Mouse (Mus musculus) liver, embryonic 13.5 days (tissue): Measurements from ENCODE around the gene Myoz1. TPM values are rescaled to one million over a fixed set of nuclear protein-coding genes. Genes with fewer than 3 reads are reported as not detected.
A peak's percentile ranks its signal among the peaks of the same experiment; 100 is the strongest.
"Not testable (repeated sequence)": the region's sequence is repeated elsewhere in the genome, so short reads cannot be mapped to it uniquely, and the experiment has no call there.

Experiments used
- ATAC-seq: fragments of 200-750 bp; cut with Nextera tagmentation; 2 replicates; pipeline ENCODE4 v1.8.0; 2017; ENCODE audit warnings: low read depth, mild to moderate bottlenecking, moderate number of reproducible peaks, moderate library complexity
- DNase-seq: peaks from one replicate; pipeline ENCODE4 v3.0.0; 2022
- H3K27ac ChIP-seq: fragments of 300-500 bp; sonication (generic); 2 replicates; pipeline ENCODE4 v1.5.1; 2015; ENCODE audit warnings: moderate library complexity, mild to moderate bottlenecking, inconsistent platforms
- H3K27me3 ChIP-seq: fragments of 300-500 bp; sonication (generic); 2 replicates; pipeline ENCODE4 v1.6.1; 2015; ENCODE audit warnings: mild to moderate bottlenecking, inconsistent platforms
- H3K36me3 ChIP-seq: fragments of 300-500 bp; sonication (generic); 2 replicates; pipeline ENCODE4 v1.6.1; 2015; ENCODE audit warnings: mild to moderate bottlenecking, inconsistent platforms
- H3K4me1 ChIP-seq: fragments of 300-500 bp; sonication (generic); replicated peaks from 2 replicates; pipeline ENCODE4 v1.6.1; 2015; ENCODE audit warnings: inconsistent platforms
- H3K4me2 ChIP-seq: fragments of 300-500 bp; sonication (generic); 2 replicates; pipeline ENCODE4 v1.6.1; 2015; ENCODE audit warnings: inconsistent platforms, mild to moderate bottlenecking, moderate library complexity
- H3K4me3 ChIP-seq: fragments of 300-500 bp; sonication (generic); replicated peaks from 2 replicates; pipeline ENCODE4 v1.5.1; 2015; ENCODE audit warnings: mild to moderate bottlenecking, inconsistent platforms
- H3K9ac ChIP-seq: fragments of 300-500 bp; sonication (generic); 2 replicates; pipeline ENCODE4 v1.6.1; 2015; ENCODE audit warnings: mild to moderate bottlenecking, inconsistent platforms
- H3K9me3 ChIP-seq: fragments of 300-500 bp; sonication (generic); replicated peaks from 2 replicates; pipeline ENCODE4 v1.6.1; 2016; ENCODE audit warnings: inconsistent platforms
- WGBS: fragments of 180-500 bp; shearing (Covaris S2); methylation state at CpG from one replicate; pipeline ENCODE4 v1.1.7; 2015; ENCODE audit not compliant: insufficient replicate concordance; 5-methylcytosine and 5-hydroxymethylcytosine counted together
- polyA plus RNA-seq: library from polyadenylated mRNA; unstranded; fragments of >200 nt; fragmentation: Nextera tagmentation; extraction: Ambion mirVana; gene quantifications from 2 replicates; pipeline ENCODE4 v1.2.1, GENCODE M21; 2015

Gene Myoz1
- polyA plus RNA-seq, 1 experiment from 2014 or later: 0.29 TPM

- not testable (repeated sequence) for H3K4me3 ChIP-seq, DNase-seq
- WGBS: 77% methylated on average over 3 of the region's 3 CpGs
Measured at GRCm38 (mm10) chr14:20636968-20637367, 19.4 kb downstream of the Myoz1 start.

DNA sequence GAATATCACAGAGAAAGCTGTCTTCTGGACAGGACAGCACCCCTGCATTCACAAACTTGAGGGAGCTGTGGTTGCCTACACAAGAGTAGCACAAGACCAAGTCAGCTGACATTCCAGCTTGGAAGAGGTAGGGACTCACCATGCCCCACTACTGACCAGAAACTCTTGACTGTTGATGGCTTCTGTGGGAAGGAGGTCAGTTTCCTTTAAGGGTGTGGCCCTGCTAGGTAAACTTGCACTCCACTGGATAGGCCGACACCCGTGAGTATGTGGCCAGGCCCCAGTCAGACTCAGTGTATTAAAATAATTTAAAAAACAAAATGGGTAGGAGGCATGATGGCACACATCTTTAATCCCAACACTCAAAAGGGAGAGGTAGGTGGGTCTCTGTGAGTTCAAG is 20.8 kb downstream of the Myoz1 start:
- no peak for DNase-seq
- Histone ChIP-seq H3K4me3 (no peak overlapping the region), H3K9me3 (no peaks in the 10 kb centered on the region), H3K27ac (no peak overlapping the region), H3K9ac (no peak overlapping the region), H3K36me3 (no peaks in the 10 kb centered on the region), H3K27me3 (no peaks in the 10 kb centered on the region), H3K4me1 (peaks cover 21% of the 10 kb centered on the region), H3K4me2 (no peak overlapping the region)
- WGBS: 50% methylated on average over 2 of the region's 2 CpGs
- ATAC-seq: no peak

More at GRCm38 (mm10) chr14:20636968-20637367, 19.4 kb downstream of the Myoz1 start:
- ATAC-seq, H3K9ac ChIP-seq, H3K27me3 ChIP-seq, H3K9me3 ChIP-seq, H3K36me3 ChIP-seq, H3K4me2 ChIP-seq, H3K27ac ChIP-seq: not testable (repeated sequence)
- peaks cover 26% of the 10 kb centered on the region for H3K4me1 ChIP-seq

DNA sequence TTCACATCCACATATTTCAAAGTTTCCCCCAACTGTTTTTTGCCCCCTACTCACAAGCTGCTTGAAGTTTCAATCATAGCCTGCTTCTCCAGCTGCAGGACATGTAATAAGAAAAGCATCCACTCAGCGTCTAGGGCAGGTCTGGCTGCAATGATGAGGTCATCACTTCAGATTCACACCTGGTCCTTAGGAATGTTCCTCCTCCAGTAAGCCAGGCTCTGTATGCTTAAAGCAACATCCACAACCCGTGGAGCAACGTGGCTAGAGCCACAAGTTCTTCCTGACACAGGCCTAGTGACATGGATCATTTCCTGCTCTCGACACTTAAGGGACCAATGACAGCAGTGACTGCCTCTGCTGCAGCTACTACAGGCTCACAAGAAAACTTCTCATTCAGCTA is 25.1 kb downstream of the Myoz1 start:
- no peak overlapping the region for H3K4me3 ChIP-seq
- H3K9ac ChIP-seq: no peak overlapping the region
- no peak overlapping the region for H3K4me2 ChIP-seq
- no peaks in the 10 kb centered on the region for H3K36me3 ChIP-seq
- no peak overlapping the region for H3K27ac ChIP-seq
- WGBS: 35% methylated on average over 4 of the region's 4 CpGs
- DNase-seq (no peak), ATAC-seq (no peak)
- H3K9me3 ChIP-seq: no peaks in the 10 kb centered on the region
- peaks cover 8% of the 10 kb centered on the region for H3K4me1 ChIP-seq
- H3K27me3 ChIP-seq: no peaks in the 10 kb centered on the region

DNA sequence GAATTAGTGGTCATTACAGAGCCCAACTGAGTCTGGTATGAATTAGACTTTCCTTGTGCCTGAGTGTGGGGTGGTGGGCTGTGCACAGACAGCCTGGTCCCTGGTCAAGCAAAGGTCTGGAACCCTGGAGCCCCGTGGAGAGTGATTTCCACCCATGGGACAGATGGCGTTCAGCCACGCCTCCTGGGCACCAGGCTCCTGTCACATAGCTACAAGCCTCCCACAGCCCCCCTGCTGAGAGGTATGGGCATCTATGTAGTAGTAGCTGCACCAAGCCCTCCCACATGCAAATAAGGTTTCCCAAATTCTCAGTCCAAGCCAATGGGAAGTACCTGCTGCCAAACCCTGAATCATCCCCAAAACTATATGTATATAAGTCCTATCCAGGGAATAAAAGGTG is 29.4 kb downstream of the Myoz1 start:
- H3K9me3 ChIP-seq: no peaks in the 10 kb centered on the region
- H3K36me3 ChIP-seq: no peaks in the 10 kb centered on the region
- no peak overlapping the region for H3K9ac ChIP-seq
- peaks cover 9% of the 10 kb centered on the region for H3K4me1 ChIP-seq
- no peaks in the 10 kb centered on the region for H3K27me3 ChIP-seq
- H3K27ac ChIP-seq: no peak overlapping the region
- WGBS: 78% methylated on average over 3 of the region's 3 CpGs
- DNase-seq (no peak), ATAC-seq (no peak)
- no peak overlapping the region for H3K4me3 ChIP-seq
- no peak overlapping the region for H3K4me2 ChIP-seq

GRCm38 (mm10) chr14:20626447-20626846 is 29.9 kb downstream of the Myoz1 start:
- DNase-seq (no peak), ATAC-seq (no peak)
- no peaks in the 10 kb centered on the region for H3K27me3 ChIP-seq
- H3K4me2 ChIP-seq: no peak overlapping the region
- H3K27ac ChIP-seq: no peak overlapping the region
- H3K9ac ChIP-seq: no peak overlapping the region
- H3K4me3 ChIP-seq: no peak overlapping the region
- 71% methylated on average over 2 of the region's 2 CpGs for WGBS
- no peaks in the 10 kb centered on the region for H3K36me3 ChIP-seq
- H3K4me1 ChIP-seq: peaks cover 10% of the 10 kb centered on the region
- no peaks in the 10 kb centered on the region for H3K9me3 ChIP-seq

DNA sequence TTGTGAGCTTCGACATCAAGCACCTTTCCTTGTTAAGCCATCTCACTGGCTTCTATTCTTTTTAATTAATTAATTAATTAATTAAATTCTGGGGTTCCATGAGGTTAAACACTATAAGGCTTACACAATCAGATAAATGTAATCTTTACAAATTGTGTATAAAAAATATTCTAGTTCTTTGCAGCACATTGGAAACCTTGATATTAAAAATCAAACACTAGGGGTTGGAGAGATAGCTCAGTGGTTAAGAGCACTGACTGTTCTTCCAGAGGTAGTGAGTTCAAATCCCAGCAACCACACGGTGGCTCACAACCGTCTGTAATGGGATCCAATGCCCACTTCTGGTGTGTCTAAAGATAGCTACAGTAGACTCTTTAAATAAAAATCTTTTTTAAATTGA is 33.4 kb downstream of the Myoz1 start:
- Histone ChIP-seq H3K4me2 (no peak overlapping the region), H3K27me3 (no peaks in the 10 kb centered on the region), H3K4me3 (no peak overlapping the region), H3K9me3 (no peaks in the 10 kb centered on the region), H3K4me1 (peaks cover 19% of the 10 kb centered on the region), H3K36me3 (no peaks in the 10 kb centered on the region), H3K27ac (no peak overlapping the region), H3K9ac (no peak overlapping the region)
- WGBS: 73% methylated on average over 3 of the region's 3 CpGs
- no peak for DNase-seq
- ATAC-seq: no peak

GRCm38 (mm10) chr14:20622412-20622811 is 33.9 kb downstream of the Myoz1 start:
- Histone ChIP-seq H3K36me3 (no peaks in the 10 kb centered on the region), H3K9ac (no peak overlapping the region), H3K27ac (no peak overlapping the region), H3K27me3 (no peaks in the 10 kb centered on the region), H3K4me1 (peaks cover 19% of the 10 kb centered on the region), H3K4me3 (no peak overlapping the region), H3K4me2 (no peak overlapping the region), H3K9me3 (no peaks in the 10 kb centered on the region)
- DNase-seq (no peak), ATAC-seq (peak; percentile 62; the same call in 1 of the 2 replicates)
- 34% methylated on average over 2 of the region's 2 CpGs for WGBS

DNA sequence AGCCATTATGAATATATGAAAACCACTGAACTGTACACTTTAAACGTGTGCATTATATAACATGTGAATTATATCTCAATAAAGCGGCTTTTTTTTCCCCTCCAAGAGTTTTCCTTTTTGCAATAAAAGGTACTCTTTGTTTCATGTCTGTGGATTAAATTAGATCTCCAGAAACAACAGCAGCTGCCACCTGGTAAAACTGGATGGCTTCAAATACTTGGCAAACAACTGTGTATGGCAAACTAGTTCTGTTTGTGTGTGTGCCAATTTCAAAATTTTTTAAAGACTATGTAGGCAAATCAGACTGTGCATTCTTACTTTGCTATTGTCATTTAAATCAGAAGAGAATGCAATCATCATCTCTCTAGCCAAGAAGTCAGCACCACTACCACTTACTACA is 34.4 kb downstream of the Myoz1 start:
- Histone ChIP-seq H3K36me3 (no peaks in the 10 kb centered on the region), H3K9me3 (no peaks in the 10 kb centered on the region), H3K4me3 (no peak overlapping the region), H3K4me1 (peaks cover 21% of the 10 kb centered on the region), H3K27ac (no peak overlapping the region), H3K4me2 (no peak overlapping the region), H3K27me3 (no peaks in the 10 kb centered on the region), H3K9ac (no peak overlapping the region)
- ATAC-seq (no peak), DNase-seq (no peak)
- 73% methylated on average over 2 of the region's 2 CpGs for WGBS

- no peak overlapping the region for H3K4me2 ChIP-seq
- H3K9me3 ChIP-seq: no peaks in the 10 kb centered on the region
- peaks cover 46% of the 10 kb centered on the region for H3K4me1 ChIP-seq
- no peak overlapping the region for H3K4me3 ChIP-seq
- H3K36me3 ChIP-seq: no peaks in the 10 kb centered on the region
- H3K27me3 ChIP-seq: no peaks in the 10 kb centered on the region
- no peak overlapping the region for H3K27ac ChIP-seq
- no peak overlapping the region for H3K9ac ChIP-seq
- ATAC-seq: no peak
- no peak for DNase-seq
Measured at GRCm38 (mm10) chr14:20619131-20619530, 37.2 kb downstream of the Myoz1 start.

DNA sequence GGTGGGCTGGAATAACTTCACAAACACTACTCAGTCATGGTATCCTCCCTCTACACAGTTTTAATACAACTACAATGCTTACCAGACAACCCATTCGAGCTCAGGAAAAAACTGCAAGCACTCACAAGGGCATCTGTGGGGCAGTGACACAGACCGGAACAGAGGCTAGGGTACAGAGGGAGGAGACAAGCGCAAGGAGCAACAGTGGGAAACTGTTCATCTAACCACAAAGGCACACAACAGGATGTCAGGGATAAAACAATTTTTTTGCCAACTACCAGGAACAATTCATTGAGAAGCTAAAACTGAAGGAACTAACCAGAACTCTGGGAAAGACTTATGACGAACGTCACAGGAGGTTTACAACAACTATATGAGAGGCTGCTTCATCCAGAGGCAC is 38.1 kb downstream of the Myoz1 start:
- DNase-seq: no peak
- H3K36me3 ChIP-seq: no peaks in the 10 kb centered on the region
- no peak overlapping the region for H3K4me2 ChIP-seq
- no peak overlapping the region for H3K9ac ChIP-seq
- H3K9me3 ChIP-seq: no peaks in the 10 kb centered on the region
- ATAC-seq: no peak; the same call in 1 of the 2 replicates
- no peaks in the 10 kb centered on the region for H3K27me3 ChIP-seq
- peak overlapping the region; percentile 43; the same call in 1 of the 2 replicates for H3K27ac ChIP-seq
- no peak overlapping the region for H3K4me3 ChIP-seq
- peaks cover 46% of the 10 kb centered on the region for H3K4me1 ChIP-seq
- WGBS: 30% methylated on average over 5 of the region's 5 CpGs

- no peaks in the 10 kb centered on the region for H3K9me3 ChIP-seq
- DNase-seq (no peak), ATAC-seq (no peak)
- no peak overlapping the region for H3K4me2 ChIP-seq
- H3K36me3 ChIP-seq: no peaks in the 10 kb centered on the region
- H3K27me3 ChIP-seq: no peaks in the 10 kb centered on the region
- peaks cover 39% of the 10 kb centered on the region for H3K4me1 ChIP-seq
- H3K9ac ChIP-seq: no peak overlapping the region
- 46% methylated on average over 2 of the region's 2 CpGs for WGBS
- H3K4me3 ChIP-seq: no peak overlapping the region
- no peak overlapping the region for H3K27ac ChIP-seq
Measured at GRCm38 (mm10) chr14:20616421-20616820, 39.9 kb downstream of the Myoz1 start.

DNA sequence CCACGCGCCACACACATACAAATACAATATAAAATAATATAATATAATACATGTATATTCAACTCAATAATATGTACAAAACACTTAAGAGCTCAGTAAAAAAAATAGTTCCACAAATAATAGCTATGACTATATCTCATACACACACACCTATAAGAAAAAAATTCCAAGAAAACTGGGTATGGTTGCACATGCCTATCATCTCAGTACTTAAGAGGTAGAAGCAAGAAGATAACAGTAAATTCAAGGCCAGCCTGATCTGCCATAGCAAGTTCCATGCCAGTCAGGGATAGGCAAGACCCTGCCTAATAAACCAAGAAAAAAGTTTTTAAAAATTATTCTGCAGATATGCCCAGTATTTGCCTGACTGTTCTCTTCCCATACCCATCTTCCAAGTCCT is 41.3 kb downstream of the Myoz1 start:
- 87% methylated on average over 2 of the region's 2 CpGs for WGBS
- Histone ChIP-seq H3K9ac (no peak overlapping the region), H3K36me3 (no peaks in the 10 kb centered on the region), H3K4me3 (no peak overlapping the region), H3K4me1 (peaks cover 42% of the 10 kb centered on the region), H3K27me3 (no peaks in the 10 kb centered on the region), H3K27ac (no peak overlapping the region), H3K9me3 (no peaks in the 10 kb centered on the region), H3K4me2 (no peak overlapping the region)
- ATAC-seq (peak; percentile 71), DNase-seq (no peak)
